Mouse (Mus musculus) cerebellum, adult (tissue): ENCODE results near the gene R3hdm2.
A peak's percentile ranks its signal among the peaks of the same experiment; 100 is the strongest.

ENCODE experiments used
- ATAC-seq: cut with Nextera tagmentation; 2 replicates; pipeline ENCODE4 v1.9.2; 2017; ENCODE audit warnings: mild to moderate bottlenecking, moderate library complexity, mixed read lengths; ENCODE audit not compliant: insufficient number of reproducible peaks, low FRiP score, low TSS enrichment

Gene R3hdm2

GRCm38 (mm10) chr10:127420676-127421353 is 40.7 kb downstream of the R3hdm2 start:
- peak; percentile 79 for ATAC-seq

- 0 out of 2 replicates have a peak, but pooled peaks have one; percentile 53 for ATAC-seq
Observed at GRCm38 (mm10) chr10:127422047-127422446, 41.9 kb downstream of the R3hdm2 start.

GRCm38 (mm10) chr10:127425794-127426193 is 45.7 kb downstream of the R3hdm2 start:
- no peak for ATAC-seq

- ATAC-seq, result no peak
Observed at GRCm38 (mm10) chr10:127426670-127427069, 46.5 kb downstream of the R3hdm2 start.

- no peak for ATAC-seq
Observed at GRCm38 (mm10) chr10:127427107-127427506, 47.0 kb downstream of the R3hdm2 start.

GRCm38 (mm10) chr10:127427987-127428386 is 47.9 kb downstream of the R3hdm2 start:
- no peak for ATAC-seq

GRCm38 (mm10) chr10:127429538-127429937 is 49.4 kb downstream of the R3hdm2 start:
- ATAC-seq, result no peak

GRCm38 (mm10) chr10:127432466-127432865 is 52.3 kb downstream of the R3hdm2 start:
- ATAC-seq, result no peak

GRCm38 (mm10) chr10:127437354-127438113 is 57.4 kb downstream of the R3hdm2 start:
- ATAC-seq, result no peak

GRCm38 (mm10) chr10:127453701-127454100 is 73.6 kb downstream of the R3hdm2 start:
- no peak for ATAC-seq

GRCm38 (mm10) chr10:127462411-127463096 is 82.4 kb downstream of the R3hdm2 start:
- ATAC-seq, result no peak

GRCm38 (mm10) chr10:127471281-127471988 is 91.3 kb downstream of the R3hdm2 start:
- ATAC-seq, result no peak

- no peak for ATAC-seq
Observed at GRCm38 (mm10) chr10:127472722-127473121, 92.6 kb downstream of the R3hdm2 start.

GRCm38 (mm10) chr10:127475175-127475574 is 95.0 kb downstream of the R3hdm2 start:
- ATAC-seq, result no peak

- ATAC-seq, result no peak
Observed at GRCm38 (mm10) chr10:127476541-127476940, 96.4 kb downstream of the R3hdm2 start.

GRCm38 (mm10) chr10:127477301-127477700 is 97.2 kb downstream of the R3hdm2 start:
- ATAC-seq, result no peak

- ATAC-seq, result no peak
Observed at GRCm38 (mm10) chr10:127479131-127479530, 99.0 kb downstream of the R3hdm2 start.

- ATAC-seq, result no peak
Observed at GRCm38 (mm10) chr10:127480833-127481813, 101.0 kb downstream of the R3hdm2 start.

- ATAC-seq, result no peak
Observed at GRCm38 (mm10) chr10:127485235-127485634, 105.1 kb downstream of the R3hdm2 start.
